In the genomic region with DNA sequence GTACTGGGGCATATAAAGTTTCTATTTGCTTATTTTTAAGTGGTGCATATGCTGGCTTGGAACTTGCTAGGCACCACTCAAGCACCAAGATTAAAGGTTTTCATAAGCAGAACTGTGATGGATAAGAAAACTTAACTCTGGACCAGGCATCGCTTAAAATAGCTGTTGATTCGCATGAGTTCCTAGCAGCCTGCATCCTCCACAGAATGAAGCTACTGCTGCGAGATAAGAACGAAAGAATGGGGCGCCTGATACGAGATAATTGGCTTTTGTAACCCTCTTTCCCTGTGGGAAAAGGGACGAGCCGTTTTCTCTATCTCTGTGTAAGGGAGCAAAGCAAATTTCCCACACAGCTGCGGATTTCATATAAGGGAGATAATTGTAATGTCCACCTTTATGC, we compare ENCODE assay signal across 1 mouse cellular context.
A peak's percentile ranks its signal among the peaks of the same experiment; 100 is the strongest.
TF ChIP-seq lines count a peak whose summit lies in the region.

No protein-coding gene starts in this region.

TF ChIP-seq in MEL, 35 proteins besides CTCF, POLR2A, EP300 and RAD21:
- TF ChIP-seq MXI1 (IDR thresholded peaks at IDR 0.05; ENCODE audit: low read depth, low read length) = 0 out of 2 replicates have a peak, but pooled peaks have one; percentile 11
- no peak for TF ChIP-seq MAFK (IDR thresholded peaks at IDR 0.05; ENCODE audit: borderline replicate concordance, low read depth, low read length)
- peak; percentile 31; the same call in 1 of the 2 replicates for TF ChIP-seq RCOR1 (IDR thresholded peaks at IDR 0.05; ENCODE audit: low read depth, low read length)
- TF ChIP-seq E2F4 (IDR thresholded peaks at IDR 0.05; ENCODE audit: borderline replicate concordance, low read depth, low read length) = no peak
- 0 out of 2 replicates have a peak, but pooled peaks have one; percentile 30 for TF ChIP-seq ETS1 (IDR thresholded peaks at IDR 0.05; ENCODE audit: low read depth, low read length)
- peak; percentile 36; the same call in 1 of the 2 replicates for TF ChIP-seq TCF12 (IDR thresholded peaks at IDR 0.05; ENCODE audit: low read depth, low read length)
- TF ChIP-seq GATA1 (IDR thresholded peaks at IDR 0.05; ENCODE audit: low read depth, low read length) = peak; percentile 63
